24 mouse cellular contexts compared by ENCODE assay signal in genomic region chr5:147818866-147819265, GRCm38 (mm10). TPM values are rescaled to one million over a fixed set of nuclear protein-coding genes. Genes with fewer than 3 reads are reported as not detected.
DNase-seq lines count a peak whose midpoint lies in the region; TF ChIP-seq lines count a peak whose summit lies in the region.
"Had no signal": no experiment of that assay in that cellular context is flagged by ENCODE, and none has a peak within 500 bp of the region (broad histone marks: within the 10 kb centered on the region; RNA-seq: fewer than 3 reads in every experiment).

No protein-coding gene starts in this region.

- peak; percentile 66 for DNase-seq in heart, adult 11 months
- DNase-seq in heart, postnatal 14 days = no peak
- peak; percentile 83 for DNase-seq in R1 (ENCODE audit: low read depth, low spot score)
- DNase-seq in kidney, postnatal 10 days = no peak
- no peak for DNase-seq in left cerebral cortex, adult 9 months (ENCODE audit: low spot score in 2 of 2)
- DNase-seq: adrenal gland, adult 8-10 months; adrenal gland, postnatal 14 days; B cell, adult 2 months; cerebellum, adult 11 months; cerebellum, adult 18-20 months; cerebellum, adult 8-10 months; cerebellum, adult 9-11 months; cerebellum, postnatal 14 days; cerebellum, postnatal 36 days; embryo, embryonic 11 days had no signal

- H3K9ac ChIP-seq in ES-Bruce4 (ENCODE audit: low read depth, poor library complexity, severe bottlenecking) = no peak overlapping the region
- H3K9ac ChIP-seq: embryonic facial prominence, embryonic 13.5 days; embryonic facial prominence, embryonic 15.5 days; forebrain, embryonic 12.5 days had no signal

- intact Hi-C loops in heart, postnatal 14 days (cut with DNase I) = no loop called here

- H3K4me3 ChIP-seq in ES-Bruce4 (ENCODE audit: low read depth, low read length) = peak overlapping the region; percentile 11; the same call in 1 of the 2 replicates
- H3K4me3 ChIP-seq: embryonic facial prominence, embryonic 13.5 days; embryonic facial prominence, embryonic 15.5 days; erythroblast, embryonic 14.5 days; forebrain, embryonic 10.5 days; forebrain, embryonic 12.5 days had no signal

- H3K27me3 ChIP-seq in ES-Bruce4 (ENCODE audit: control insufficient read depth, insufficient read depth, low read length, poor library complexity, severe bottlenecking) = no peaks in the 10 kb centered on the region
- H3K27me3 ChIP-seq: CH12.LX; embryonic facial prominence, embryonic 13.5 days; embryonic facial prominence, embryonic 15.5 days; forebrain, embryonic 12.5 days; Patski had no signal

- peaks cover 8% of the 10 kb centered on the region for H3K4me1 ChIP-seq in ES-Bruce4 (ENCODE audit: control insufficient read depth, insufficient read depth, low read length)
- H3K4me1 ChIP-seq: embryonic facial prominence, embryonic 13.5 days; embryonic facial prominence, embryonic 15.5 days; forebrain, embryonic 10.5 days; forebrain, embryonic 12.5 days had no signal

- TF ChIP-seq EP300 in ES-Bruce4 (IDR thresholded peaks at IDR 0.05; ENCODE audit: insufficient read depth, low read depth, low read length) = no peak

- TF ChIP-seq CTCF in ES-Bruce4 (IDR thresholded peaks at IDR 0.05; ENCODE audit: low read depth, low read length) = no peak

- H3K9me3 ChIP-seq in ES-Bruce4 (replicated peaks; ENCODE audit: control insufficient read depth, insufficient read depth, low read length, poor library complexity, severe bottlenecking) = no peaks in the 10 kb centered on the region
- H3K9me3 ChIP-seq: embryonic facial prominence, embryonic 15.5 days; forebrain, embryonic 12.5 days had no signal

- no peaks in the 10 kb centered on the region for H3K36me3 ChIP-seq in ES-Bruce4 (ENCODE audit: control insufficient read depth, insufficient read depth, low read length, poor library complexity, severe bottlenecking)
- H3K36me3 ChIP-seq: embryonic facial prominence, embryonic 13.5 days; embryonic facial prominence, embryonic 15.5 days; forebrain, embryonic 10.5 days; forebrain, embryonic 12.5 days; G1E had no signal

- no peak for TF ChIP-seq POLR2A in ES-Bruce4 (IDR thresholded peaks at IDR 0.05; ENCODE audit: insufficient read depth, low read length)

- no peak overlapping the region for H3K27ac ChIP-seq in ES-Bruce4 (ENCODE audit: insufficient read depth, low read length)
- H3K27ac ChIP-seq: embryonic facial prominence, embryonic 13.5 days; embryonic facial prominence, embryonic 15.5 days; forebrain, embryonic 10.5 days; forebrain, embryonic 12.5 days had no signal

RNA-seq across cellular contexts. Expression of gene Pomp, which starts 41.4 kb away (rescaled TPM):
- 100 to 1,000 TPM; 114 to 129 TPM for total RNA-seq in heart, postnatal 14 days (2021)
- 249 and 270 TPM in 2 replicates for polyA plus RNA-seq in ES-Bruce4 (2011; ENCODE audit: insufficient read depth, insufficient read length, low read depth, missing spikeins)

Comparison
In these comparisons a context has a peak if more than half of its experiments do, and no peak if none do; other contexts are left out.
1. DNase-seq: peak in heart, adult 11 months (single experiment) and R1 (single experiment); none in heart, postnatal 14 days (0 of 2), kidney, postnatal 10 days (single experiment) and left cerebral cortex, adult 9 months (0 of 2).